Mouse (Mus musculus) embryonic facial prominence, embryonic 15.5 days (tissue): ENCODE measurements at regions not wholly inside any gene's neighbourhood (a gene's known extent, or its start where the extent isn't known, plus 50 kb on each side); places are given as distances from the start of the nearest gene placed in this dataset.

Experiments used
- ATAC-seq: fragments of 200-750 bp; cut with Nextera tagmentation; 2 replicates; pipeline ENCODE4 v1.8.0; 2017; ENCODE audit warnings: low read depth, moderate TSS enrichment; ENCODE audit not compliant: insufficient number of reproducible peaks, low FRiP score, low TSS enrichment
- H3K27ac ChIP-seq: fragments of 300-500 bp; sonication (generic); replicated peaks from 2 replicates; pipeline ENCODE4 v1.5.1; 2015; ENCODE audit warnings: mild to moderate bottlenecking, inconsistent platforms
- H3K27me3 ChIP-seq: fragments of 300-500 bp; sonication (generic); 2 replicates; pipeline ENCODE4 v1.6.1; 2015; ENCODE audit warnings: inconsistent platforms
- H3K36me3 ChIP-seq: fragments of 300-500 bp; sonication (generic); 2 replicates; pipeline ENCODE4 v1.6.1; 2015; ENCODE audit warnings: mild to moderate bottlenecking, inconsistent platforms
- H3K4me1 ChIP-seq: fragments of 300-500 bp; sonication (generic); 2 replicates; pipeline ENCODE4 v1.6.1; 2015; ENCODE audit warnings: inconsistent platforms
- H3K4me2 ChIP-seq: fragments of 300-500 bp; sonication (generic); replicated peaks from 2 replicates; pipeline ENCODE4 v1.6.1; 2015; ENCODE audit warnings: mild to moderate bottlenecking, inconsistent platforms
- H3K4me3 ChIP-seq: fragments of 300-500 bp; sonication (generic); replicated peaks from 2 replicates; pipeline ENCODE4 v1.5.1; 2015; ENCODE audit warnings: mild to moderate bottlenecking, inconsistent platforms
- H3K9ac ChIP-seq: fragments of 300-500 bp; sonication (generic); 2 replicates; pipeline ENCODE4 v1.6.1; 2015; ENCODE audit warnings: inconsistent platforms
- H3K9me3 ChIP-seq: fragments of 300-500 bp; sonication (generic); replicated peaks from 2 replicates; pipeline ENCODE4 v1.6.1; 2016; ENCODE audit warnings: inconsistent platforms
- whole genome bisulfite sequencing: fragments of 180-500 bp; shearing (Covaris S2); methylation state at CpG from one replicate; pipeline ENCODE4 v1.1.7; 2015; 5-methylcytosine and 5-hydroxymethylcytosine counted together

DNA sequence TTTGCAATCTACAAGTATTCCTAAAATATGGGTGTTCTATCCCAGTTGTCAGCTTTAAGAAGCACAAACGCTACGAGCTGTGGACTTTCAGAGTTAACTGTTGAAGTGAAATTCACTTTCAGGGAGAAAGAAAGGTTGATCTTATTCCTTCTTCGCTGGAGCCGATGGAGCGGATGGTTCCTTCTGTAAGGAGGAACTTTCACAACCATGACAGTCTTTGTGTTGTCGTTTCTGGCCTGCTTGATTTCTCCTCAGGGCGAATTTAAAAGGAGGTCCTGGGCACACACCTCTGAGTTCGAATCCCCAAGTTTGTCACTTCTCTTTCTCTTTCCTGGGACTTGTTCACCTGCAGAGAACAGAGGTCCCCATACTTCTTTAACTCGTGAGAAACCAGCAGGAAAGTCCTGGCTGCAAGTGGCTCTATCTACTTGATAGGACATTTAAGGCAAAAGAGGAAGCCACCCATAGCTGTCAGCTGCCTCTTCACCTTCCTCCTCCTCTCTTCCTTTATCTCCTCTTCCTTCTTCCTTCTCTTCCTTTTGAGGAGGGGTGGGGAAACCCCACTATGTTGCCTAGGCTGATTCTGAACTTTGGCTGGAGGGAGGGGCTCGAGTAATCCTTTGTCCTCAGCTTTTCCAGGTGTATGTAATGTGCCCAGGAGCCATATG, 265.9 kb upstream of the Klf3 start:
- Histone ChIP-seq H3K27me3 (no peaks in the 10 kb centered on the region), H3K4me1 (peaks cover 10% of the 10 kb centered on the region; the same call in 1 of the 2 replicates), H3K36me3 (no peaks in the 10 kb centered on the region), H3K4me3 (no peak overlapping the region), H3K9me3 (no peaks in the 10 kb centered on the region), H3K4me2 (no peak overlapping the region), H3K9ac (no peak overlapping the region), H3K27ac (no peak overlapping the region; the same call in 1 of the 2 replicates)
- WGBS = 66% methylated on average over 10 of the region's 10 CpGs
- ATAC-seq = no peak

DNA sequence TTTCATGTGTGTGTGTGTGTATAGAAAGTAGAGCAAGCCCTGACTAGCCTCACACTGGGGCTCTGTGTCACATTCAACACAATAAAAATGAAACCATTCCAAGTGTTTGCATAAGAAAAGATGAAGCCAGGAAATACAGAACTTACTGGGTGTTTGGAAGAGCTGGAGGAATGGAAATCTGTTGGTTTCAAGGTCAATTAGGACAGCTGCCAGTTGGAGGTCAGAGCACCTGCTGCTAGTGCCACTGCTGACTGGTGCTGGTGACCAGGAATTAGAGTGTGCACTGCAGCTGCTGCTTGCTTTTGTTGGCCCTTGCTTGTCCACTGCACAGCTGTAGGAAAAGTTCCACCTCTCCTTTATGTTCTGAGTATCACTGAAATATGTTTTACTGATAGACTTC, 261.4 kb upstream of the Klf3 start:
- Histone ChIP-seq H3K4me3 (no peak overlapping the region), H3K9ac (no peak overlapping the region), H3K27ac (no peak overlapping the region), H3K4me1 (peaks cover 4% of the 10 kb centered on the region; the same call in 1 of the 2 replicates), H3K9me3 (no peaks in the 10 kb centered on the region), H3K4me2 (no peak overlapping the region), H3K27me3 (no peaks in the 10 kb centered on the region), H3K36me3 (no peaks in the 10 kb centered on the region)
- no peak for ATAC-seq

DNA sequence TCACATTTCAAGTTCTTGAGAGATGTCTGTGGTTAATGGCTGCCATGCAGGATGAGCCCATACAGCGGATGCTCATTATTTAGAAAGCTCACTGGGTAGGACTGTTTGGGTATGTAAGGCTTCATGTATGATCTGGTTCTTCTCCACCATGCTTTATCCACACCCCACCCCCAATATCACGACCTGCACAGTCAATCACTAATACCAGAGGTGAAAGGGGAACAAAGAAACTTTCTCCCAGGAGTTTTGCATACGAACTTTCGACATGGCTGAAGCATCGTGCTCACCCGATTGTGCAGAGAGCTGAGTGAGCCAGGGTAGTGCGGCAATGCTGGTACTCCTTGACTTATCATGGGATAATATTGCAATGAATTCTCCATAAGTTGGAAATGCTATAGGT, 247.3 kb upstream of the Klf3 start:
- no peaks in the 10 kb centered on the region for H3K4me1 ChIP-seq
- ATAC-seq = no peak
- H3K4me2 ChIP-seq = no peak overlapping the region
- H3K27ac ChIP-seq = no peak overlapping the region
- H3K36me3 ChIP-seq = no peaks in the 10 kb centered on the region
- H3K27me3 ChIP-seq = no peaks in the 10 kb centered on the region
- 85% methylated on average over 7 of the region's 7 CpGs for WGBS
- no peak overlapping the region for H3K4me3 ChIP-seq
- H3K9me3 ChIP-seq = no peaks in the 10 kb centered on the region
- H3K9ac ChIP-seq = no peak overlapping the region

- no peak overlapping the region for H3K4me3 ChIP-seq
- H3K27ac ChIP-seq = peak overlapping the region; percentile 71
- H3K9ac ChIP-seq = no peak overlapping the region
- no peaks in the 10 kb centered on the region for H3K27me3 ChIP-seq
- H3K36me3 ChIP-seq = no peaks in the 10 kb centered on the region
- H3K4me2 ChIP-seq = no peak overlapping the region
- H3K9me3 ChIP-seq = no peaks in the 10 kb centered on the region
- 48% methylated on average over 13 of the region's 13 CpGs for WGBS
- ATAC-seq = peak; percentile 73
- peaks cover 9% of the 10 kb centered on the region; the same call in 1 of the 2 replicates for H3K4me1 ChIP-seq
Measured at GRCm38 (mm10) chr5:64566451-64567390, 236.5 kb upstream of the Klf3 start.

DNA sequence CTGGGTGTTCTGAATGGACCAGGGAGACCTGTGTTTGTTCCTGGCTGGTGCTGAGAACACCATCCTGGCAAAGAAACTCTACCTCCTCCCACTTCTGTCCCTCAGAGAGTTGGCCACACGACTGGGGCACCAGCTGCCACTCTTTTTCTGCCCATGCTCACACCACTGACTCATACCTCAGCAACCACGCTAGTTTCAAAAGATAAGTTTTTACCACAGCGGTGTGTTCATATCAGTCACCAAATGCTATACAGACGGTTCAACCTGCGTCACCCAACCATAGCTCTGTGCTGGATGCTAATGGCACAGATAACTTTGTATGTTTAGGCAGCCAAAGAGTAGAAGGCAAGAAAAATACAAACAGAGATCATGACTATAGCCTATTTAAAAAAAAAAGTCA, 235.4 kb upstream of the Klf3 start:
- H3K27me3 ChIP-seq = no peaks in the 10 kb centered on the region
- WGBS = 85% methylated on average over 5 of the region's 5 CpGs

GRCm38 (mm10) chr5:64568294-64568693, 234.9 kb upstream of the Klf3 start:
- Histone ChIP-seq H3K9me3 (no peaks in the 10 kb centered on the region), H3K27me3 (no peaks in the 10 kb centered on the region), H3K4me1 (peaks cover 9% of the 10 kb centered on the region; the same call in 1 of the 2 replicates), H3K9ac (no peak overlapping the region), H3K36me3 (no peaks in the 10 kb centered on the region), H3K4me2 (no peak overlapping the region), H3K27ac (no peak overlapping the region), H3K4me3 (no peak overlapping the region)
- no peak for ATAC-seq
- 89% methylated on average over 3 of the region's 3 CpGs for WGBS

More for the DNA sequence above, 235.4 kb upstream of the Klf3 start:
- H3K9me3 ChIP-seq = no peaks in the 10 kb centered on the region
- no peak overlapping the region for H3K27ac ChIP-seq
- H3K36me3 ChIP-seq = no peaks in the 10 kb centered on the region
- no peak overlapping the region for H3K4me2 ChIP-seq
- H3K9ac ChIP-seq = no peak overlapping the region
- H3K4me1 ChIP-seq = peaks cover 9% of the 10 kb centered on the region; the same call in 1 of the 2 replicates
- no peak for ATAC-seq
- H3K4me3 ChIP-seq = no peak overlapping the region

GRCm38 (mm10) chr5:64574386-64574785, 228.8 kb upstream of the Klf3 start:
- no peaks in the 10 kb centered on the region for H3K9me3 ChIP-seq
- no peak for ATAC-seq
- no peak overlapping the region for H3K4me3 ChIP-seq
- no peaks in the 10 kb centered on the region for H3K27me3 ChIP-seq
- no peak overlapping the region for H3K27ac ChIP-seq
- H3K4me2 ChIP-seq = no peak overlapping the region
- no peak overlapping the region for H3K9ac ChIP-seq
- no peaks in the 10 kb centered on the region for H3K36me3 ChIP-seq
- peaks cover 21% of the 10 kb centered on the region for H3K4me1 ChIP-seq
- 91% methylated on average over 10 of the region's 10 CpGs for WGBS

DNA sequence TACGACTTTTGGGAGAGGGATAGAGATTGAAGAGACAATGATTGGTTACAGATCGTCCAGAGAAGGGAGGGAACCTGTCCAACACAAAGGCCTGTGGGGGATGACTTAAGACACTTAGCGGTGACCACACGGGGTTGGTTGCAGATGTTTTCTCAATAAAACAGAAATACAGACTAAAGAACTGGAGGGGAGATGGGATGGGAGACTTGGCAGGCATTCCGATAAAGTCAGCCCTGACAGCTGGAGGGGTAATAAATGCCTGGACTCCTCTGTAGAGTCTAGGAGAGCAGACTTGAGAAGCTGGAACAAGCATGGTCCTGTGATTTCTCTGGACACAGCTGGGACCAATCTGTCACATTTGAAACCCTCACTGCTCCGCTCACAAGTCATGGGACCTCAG, 227.3 kb upstream of the Klf3 start:
- Histone ChIP-seq H3K4me1 (peaks cover 30% of the 10 kb centered on the region), H3K36me3 (no peaks in the 10 kb centered on the region), H3K9ac (no peak overlapping the region), H3K27ac (no peak overlapping the region; the same call in 1 of the 2 replicates), H3K4me3 (no peak overlapping the region), H3K9me3 (no peaks in the 10 kb centered on the region), H3K4me2 (no peak overlapping the region), H3K27me3 (no peaks in the 10 kb centered on the region)
- ATAC-seq = no peak
- 39% methylated on average over 6 of the region's 6 CpGs for WGBS

GRCm38 (mm10) chr5:64576426-64577262, 226.5 kb upstream of the Klf3 start:
- Histone ChIP-seq H3K4me2 (no peak overlapping the region), H3K36me3 (no peaks in the 10 kb centered on the region), H3K4me3 (no peak overlapping the region), H3K4me1 (peaks cover 36% of the 10 kb centered on the region), H3K9me3 (no peaks in the 10 kb centered on the region), H3K9ac (no peak overlapping the region), H3K27ac (peak overlapping the region; percentile 55; the same call in 1 of the 2 replicates), H3K27me3 (no peaks in the 10 kb centered on the region)
- WGBS = 58% methylated on average over 19 of the region's 19 CpGs
- ATAC-seq = no peak

- H3K27me3 ChIP-seq = no peaks in the 10 kb centered on the region
- WGBS = 67% methylated on average over 7 of the region's 7 CpGs
- no peak overlapping the region for H3K27ac ChIP-seq
- H3K36me3 ChIP-seq = no peaks in the 10 kb centered on the region
- H3K4me1 ChIP-seq = peaks cover 37% of the 10 kb centered on the region
- no peak overlapping the region for H3K4me2 ChIP-seq
- H3K9ac ChIP-seq = no peak overlapping the region
- no peak overlapping the region for H3K4me3 ChIP-seq
- H3K9me3 ChIP-seq = no peaks in the 10 kb centered on the region
- ATAC-seq = no peak
Measured at GRCm38 (mm10) chr5:64577424-64577823, 225.8 kb upstream of the Klf3 start.

DNA sequence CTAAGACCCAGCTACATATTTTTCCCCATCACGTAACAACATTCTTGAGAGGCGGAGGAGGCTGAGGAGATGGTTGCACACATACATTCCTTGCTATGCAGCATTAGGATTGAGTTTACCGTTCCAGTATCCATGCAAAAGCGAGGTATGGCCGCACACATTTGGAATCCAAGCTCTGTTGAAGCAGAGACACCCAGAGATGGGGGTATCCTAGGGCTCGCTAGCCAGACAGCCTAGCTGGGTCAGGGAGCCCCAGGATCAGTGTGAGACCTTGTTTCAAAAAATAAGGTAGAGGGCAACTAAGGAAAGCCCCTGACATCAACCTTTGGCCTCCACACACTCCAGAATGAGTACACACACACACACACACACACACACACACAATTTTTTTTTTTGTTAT, 224.7 kb upstream of the Klf3 start:
- Histone ChIP-seq H3K27ac (no peak overlapping the region), H3K9me3 (no peaks in the 10 kb centered on the region), H3K27me3 (no peaks in the 10 kb centered on the region), H3K4me2 (no peak overlapping the region), H3K36me3 (no peaks in the 10 kb centered on the region), H3K4me3 (no peak overlapping the region), H3K4me1 (peaks cover 37% of the 10 kb centered on the region), H3K9ac (no peak overlapping the region)
- 95% methylated on average over 6 of the region's 6 CpGs for WGBS
- ATAC-seq = no peak
